Mouse (Mus musculus) intestine, embryonic 14.5 days (tissue): Measurements from ENCODE around the gene Skp1a. TPM values are rescaled to one million over a fixed set of nuclear protein-coding genes. Genes with fewer than 3 reads are reported as not detected.
"Not testable (repeated sequence)": the region's sequence is repeated elsewhere in the genome, so short reads cannot be mapped to it uniquely, and the experiment has no call there.

ENCODE experiments used
- ATAC-seq: fragments of 200-750 bp; cut with Nextera tagmentation; replicated peaks from 2 replicates; pipeline ENCODE4 v1.8.0; 2017; ENCODE audit warnings: low read depth, moderate number of reproducible peaks, moderate TSS enrichment, moderate library complexity; ENCODE audit not compliant: low FRiP score, low TSS enrichment
- DNase-seq: peaks from one replicate; pipeline ENCODE4 v3.0.0-alpha.2; 2018; ENCODE audit warnings: low spot score
- H3K27ac ChIP-seq: fragments of 300-500 bp; sonication (generic); 2 replicates; pipeline ENCODE4 v1.5.1; 2014; ENCODE audit warnings: low read depth, mild to moderate bottlenecking, control low read depth
- H3K27me3 ChIP-seq: fragments of 300-500 bp; sonication (generic); replicated peaks from 2 replicates; pipeline ENCODE4 v1.6.1; 2014; ENCODE audit warnings: low read length, control low read depth; ENCODE audit not compliant: control insufficient read depth, insufficient read depth
- H3K36me3 ChIP-seq: fragments of 300-500 bp; sonication (generic); 2 replicates; pipeline ENCODE4 v1.6.1; 2014; ENCODE audit warnings: low read length, control low read depth; ENCODE audit not compliant: control insufficient read depth, insufficient read depth
- H3K4me1 ChIP-seq: fragments of 300-500 bp; sonication (generic); replicated peaks from 2 replicates; pipeline ENCODE4 v1.6.1; 2014; ENCODE audit warnings: low read length, control low read depth, mixed read lengths; ENCODE audit not compliant: control insufficient read depth, insufficient read depth
- H3K4me2 ChIP-seq: fragments of 300-500 bp; sonication (generic); 2 replicates; pipeline ENCODE4 v1.6.1; 2014; ENCODE audit warnings: low read length
- H3K4me3 ChIP-seq: fragments of 300-500 bp; sonication (generic); 2 replicates; pipeline ENCODE4 v1.5.1; 2014; ENCODE audit warnings: low read depth, low read length, control low read depth, mixed read lengths
- H3K9ac ChIP-seq: fragments of 300-500 bp; sonication (generic); 2 replicates; pipeline ENCODE4 v1.6.1; 2014; ENCODE audit warnings: mild to moderate bottlenecking, low read length
- H3K9me3 ChIP-seq: fragments of 300-500 bp; sonication (generic); 2 replicates; pipeline ENCODE4 v1.6.1; 2016; ENCODE audit warnings: low read length, control low read depth; ENCODE audit not compliant: control insufficient read depth
- WGBS: fragments of 180-500 bp; shearing (Covaris S2); extraction: QIAGEN DNeasy Blood & Tissue Kit; methylation state at CpG from one replicate; pipeline ENCODE4 v1.1.7; 2014; 5-methylcytosine and 5-hydroxymethylcytosine counted together
- polyA plus RNA-seq: library from polyadenylated mRNA; unstranded; fragments of >200 nt; fragmentation: Nextera tagmentation; extraction: Ambion mirVana; gene quantifications from 2 replicates; pipeline ENCODE4 v1.2.1, GENCODE M21; 2014

The Skp1a gene
- polyA plus RNA-seq, result 743 and 772 TPM in 2 replicates

DNA sequence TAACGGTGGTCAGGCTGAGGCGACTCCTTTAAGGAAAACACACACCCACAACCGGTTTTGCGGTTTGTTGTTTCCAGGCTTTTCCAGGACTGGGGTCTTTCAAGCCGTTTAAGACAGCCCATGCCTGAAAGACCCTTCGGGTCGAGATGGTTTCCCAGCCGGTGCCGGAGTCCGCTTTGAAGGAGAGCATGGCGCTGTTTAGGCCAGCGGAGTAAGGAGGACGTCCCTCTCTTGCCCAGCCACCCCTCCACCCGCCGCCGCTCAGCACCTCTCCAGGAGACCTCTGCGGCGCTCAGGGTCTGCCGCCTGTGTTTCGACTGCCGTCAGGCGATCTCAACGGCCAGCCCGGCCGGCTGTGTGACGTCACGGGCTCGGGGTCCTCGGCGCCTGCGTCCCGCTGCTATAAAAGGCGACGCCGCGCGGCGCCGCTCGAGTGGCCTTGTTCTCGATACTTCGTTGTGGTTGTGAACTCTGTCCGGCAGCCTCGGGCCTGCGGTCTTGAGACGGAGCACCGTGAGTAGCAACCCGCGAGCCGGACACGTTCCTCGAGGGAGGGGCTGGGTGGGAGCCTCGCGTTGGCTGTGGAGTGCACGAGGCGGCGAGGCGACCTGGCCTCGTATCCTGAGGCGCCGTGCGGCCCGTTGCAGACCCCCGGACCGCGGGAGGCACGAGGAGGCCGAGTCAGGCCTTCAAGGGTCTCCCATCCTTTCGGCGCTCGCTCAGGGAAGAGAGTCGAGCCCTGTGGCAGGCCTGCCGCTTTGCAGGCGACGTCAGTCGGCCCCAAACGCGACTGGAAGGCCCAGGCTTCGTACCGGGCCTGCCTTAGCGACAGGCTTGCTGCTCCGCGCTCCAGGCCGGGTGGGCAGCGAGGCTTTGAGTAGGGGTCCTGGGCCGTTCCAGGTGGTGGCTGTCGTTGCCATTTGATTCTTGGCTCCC lies at the start of gene Skp1a:
TSS of gene Skp1a (plus strand) at position 390 of the 936 bp plus-strand sequence.
- H3K9ac ChIP-seq, result peak within 1 kb of the TSS; percentile 99
- H3K9me3 ChIP-seq, result no peaks in the 10 kb centered on the region
- H3K27me3 ChIP-seq, result no peaks in the 10 kb centered on the region
- H3K4me1 ChIP-seq, result peaks cover 20% of the 10 kb centered on the region; the same call in 1 of the 2 replicates
- H3K27ac ChIP-seq, result peak within 1 kb of the TSS; percentile 100
- ATAC-seq (peak; percentile 92), DNase-seq (peak; percentile 99)
- WGBS, result under 1% methylated on average over 87 of the region's 87 CpGs
- H3K4me3 ChIP-seq, result peak within 1 kb of the TSS; percentile 96
- peaks cover 6% of the 10 kb centered on the region; the same call in 1 of the 2 replicates for H3K36me3 ChIP-seq
- peak within 1 kb of the TSS; percentile 74 for H3K4me2 ChIP-seq

- not testable (repeated sequence) for H3K4me2 ChIP-seq, H3K9ac ChIP-seq, H3K27me3 ChIP-seq, DNase-seq, H3K27ac ChIP-seq, ATAC-seq, H3K9me3 ChIP-seq, H3K4me1 ChIP-seq, H3K4me3 ChIP-seq, H3K36me3 ChIP-seq
- WGBS, result 89% methylated on average over 8 of the region's 8 CpGs
Observed at GRCm38 (mm10) chr11:52196496-52197023, 35.2 kb upstream of the Skp1a start.

DNA sequence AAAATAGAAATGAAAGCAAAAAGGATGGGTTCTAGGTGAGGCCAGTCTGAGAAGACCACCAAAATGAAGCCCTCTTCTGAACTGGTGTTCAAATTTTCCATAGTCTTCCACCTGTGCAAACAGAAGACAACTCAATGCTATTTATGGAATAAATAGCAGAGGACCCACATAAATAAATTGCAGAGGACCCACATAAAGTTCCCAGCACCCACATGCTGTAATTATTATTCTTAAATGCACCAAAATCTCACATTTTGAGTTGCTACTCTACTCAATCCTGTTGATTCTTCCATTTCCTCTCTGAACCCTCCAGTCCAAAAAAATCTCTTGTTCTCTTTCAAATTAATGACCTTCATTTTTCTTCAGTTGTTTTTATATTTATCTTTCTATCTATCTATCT lies 17.9 kb upstream of the Skp1a start, which contains the start of gene Olfr1371:
TSS of gene Olfr1371 (minus strand) at position 101 of the 400 bp plus-strand sequence.
- no peaks in the 10 kb centered on the region for H3K4me1 ChIP-seq
- H3K36me3 ChIP-seq, result no peaks in the 10 kb centered on the region
- H3K27ac ChIP-seq, result no peak within 1 kb of the TSS
- no peak within 1 kb of the TSS for H3K9ac ChIP-seq
- H3K4me2 ChIP-seq, result no peak within 1 kb of the TSS
- no peaks in the 10 kb centered on the region for H3K27me3 ChIP-seq
- DNase-seq (no peak), ATAC-seq (no peak)
- H3K4me3 ChIP-seq, result no peak within 1 kb of the TSS
- no peaks in the 10 kb centered on the region for H3K9me3 ChIP-seq

DNA sequence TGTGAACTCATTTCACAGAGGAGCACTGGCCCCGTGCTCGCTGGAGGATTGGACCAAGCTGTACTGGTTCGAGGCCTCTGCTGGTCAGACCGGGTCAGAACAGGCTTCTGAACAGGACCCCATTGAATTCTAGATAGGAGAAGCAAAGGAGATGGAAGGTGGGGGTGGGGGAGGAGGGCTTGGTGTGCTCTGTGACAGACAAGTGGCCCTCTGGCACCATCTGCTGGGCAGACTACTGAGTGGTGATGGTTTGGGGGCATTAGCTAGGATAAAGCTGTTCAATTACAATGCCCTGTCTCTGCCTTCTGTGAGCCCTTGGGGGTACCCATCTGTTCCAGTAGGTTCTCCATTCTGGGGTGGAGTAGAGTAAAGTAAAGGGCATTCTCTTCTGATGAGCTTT lies 11.5 kb upstream of the Skp1a start:
- H3K27me3 ChIP-seq, result no peaks in the 10 kb centered on the region
- no peak overlapping the region for H3K9ac ChIP-seq
- no peaks in the 10 kb centered on the region for H3K36me3 ChIP-seq
- peak overlapping the region; percentile 11; the same call in 1 of the 2 replicates for H3K4me2 ChIP-seq
- no peak overlapping the region for H3K4me3 ChIP-seq
- no peaks in the 10 kb centered on the region for H3K4me1 ChIP-seq
- ATAC-seq, result 0 out of 2 replicates have a peak, but pooled peaks have one; percentile 40
- DNase-seq, result peak; percentile 81
- no peak overlapping the region for H3K27ac ChIP-seq
- WGBS, result 8% methylated on average over 4 of the region's 4 CpGs
- H3K9me3 ChIP-seq, result no peaks in the 10 kb centered on the region

DNA sequence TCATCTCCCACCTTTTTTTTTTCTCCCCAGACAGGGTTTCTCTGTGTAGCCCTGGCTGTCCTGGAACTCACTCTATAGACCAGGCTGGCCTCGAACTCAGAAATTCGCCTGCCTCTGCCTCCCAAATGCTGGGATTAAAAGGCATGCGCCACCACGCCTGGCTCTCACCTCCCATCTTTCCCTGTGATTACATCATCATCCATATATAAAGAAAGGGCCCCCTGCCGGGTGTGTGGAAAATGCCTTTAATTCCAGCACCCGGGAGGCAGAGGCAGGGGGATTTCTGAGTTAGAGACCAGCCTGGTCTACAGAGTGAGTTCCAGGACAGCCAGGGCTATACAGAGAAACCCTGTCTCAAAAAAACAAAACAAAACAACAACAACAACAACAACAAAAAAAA lies 9.9 kb upstream of the Skp1a start:
- WGBS, result 88% methylated on average over 6 of the region's 6 CpGs
- H3K36me3 ChIP-seq, ATAC-seq, H3K9me3 ChIP-seq, DNase-seq, H3K27ac ChIP-seq, H3K4me2 ChIP-seq, H3K27me3 ChIP-seq, H3K4me1 ChIP-seq, H3K9ac ChIP-seq, H3K4me3 ChIP-seq: not testable (repeated sequence)

DNA sequence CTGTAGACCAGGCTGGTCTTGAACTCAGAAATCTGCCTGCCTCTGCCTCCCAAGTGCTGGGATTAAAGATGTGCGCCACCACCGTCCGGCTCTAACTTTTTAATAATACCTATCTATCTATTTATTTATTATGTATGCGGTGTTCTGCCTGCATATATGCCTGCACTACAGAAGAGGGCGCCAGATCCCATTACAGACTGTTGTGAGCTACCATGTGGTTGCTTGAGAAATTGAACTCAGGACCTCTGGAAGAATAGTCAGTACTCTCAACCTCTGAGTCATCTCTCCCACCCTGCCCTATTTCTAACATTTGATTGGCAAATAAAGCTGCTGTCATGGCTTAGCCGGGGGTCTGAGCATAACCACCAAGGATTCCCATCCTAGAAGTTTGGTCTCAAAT lies 8.9 kb upstream of the Skp1a start:
- H3K27ac ChIP-seq, result no peak overlapping the region
- no peaks in the 10 kb centered on the region for H3K9me3 ChIP-seq
- no peaks in the 10 kb centered on the region for H3K27me3 ChIP-seq
- no peak overlapping the region for H3K9ac ChIP-seq
- no peak for ATAC-seq
- 74% methylated on average over 6 of the region's 6 CpGs for WGBS
- no peaks in the 10 kb centered on the region for H3K4me1 ChIP-seq
- no peaks in the 10 kb centered on the region for H3K36me3 ChIP-seq
- no peak for DNase-seq
- no peak overlapping the region for H3K4me3 ChIP-seq
- no peak overlapping the region for H3K4me2 ChIP-seq

GRCm38 (mm10) chr11:52223968-52224682 lies 7.7 kb upstream of the Skp1a start:
- H3K9ac ChIP-seq, result no peak overlapping the region
- no peak overlapping the region; the same call in 1 of the 2 replicates for H3K4me3 ChIP-seq
- peak overlapping the region; percentile 27 for H3K4me2 ChIP-seq
- DNase-seq (peak; percentile 76), ATAC-seq (peak; percentile 85)
- no peaks in the 10 kb centered on the region for H3K4me1 ChIP-seq
- peak overlapping the region; percentile 80 for H3K27ac ChIP-seq
- H3K27me3 ChIP-seq, result no peaks in the 10 kb centered on the region
- H3K36me3 ChIP-seq, result no peaks in the 10 kb centered on the region
- 11% methylated on average over 19 of the region's 19 CpGs for WGBS
- H3K9me3 ChIP-seq, result no peaks in the 10 kb centered on the region

DNA sequence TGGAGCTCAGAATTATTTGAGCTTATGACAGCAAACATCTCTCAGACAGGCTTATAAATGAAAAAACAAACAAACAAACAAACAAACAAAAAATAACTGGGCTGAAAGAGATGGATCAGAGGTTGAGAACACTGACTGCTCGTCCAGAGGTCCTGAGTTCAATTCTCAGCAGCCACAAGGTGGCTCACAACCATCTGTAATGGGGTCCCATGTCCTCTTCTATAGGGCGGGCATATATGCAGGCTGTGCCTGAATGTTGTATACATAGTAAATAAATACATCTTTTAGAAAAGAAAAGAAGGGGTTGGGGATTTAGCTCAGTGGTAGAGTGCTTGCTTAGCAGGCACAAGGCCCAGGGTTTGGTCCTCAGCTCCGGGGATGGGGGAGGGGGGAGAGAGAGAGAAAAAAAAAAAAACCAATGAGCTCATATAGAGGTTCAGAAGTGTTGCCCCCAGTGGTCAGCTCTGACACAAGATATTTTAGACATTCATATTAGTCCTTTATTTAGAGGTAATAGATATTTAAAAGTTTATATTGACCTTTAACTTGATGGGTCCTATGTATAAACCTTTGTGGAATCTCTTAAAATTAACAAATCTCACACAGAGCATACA lies 5.7 kb upstream of the Skp1a start:
- H3K27me3 ChIP-seq, result no peaks in the 10 kb centered on the region
- ATAC-seq, result no peak
- 65% methylated on average over 3 of the region's 3 CpGs for WGBS

More for the DNA sequence above, 5.7 kb upstream of the Skp1a start:
- DNase-seq, result no peak
- no peaks in the 10 kb centered on the region for H3K9me3 ChIP-seq
- H3K36me3 ChIP-seq, result no peaks in the 10 kb centered on the region
- H3K9ac ChIP-seq, result no peak overlapping the region
- no peak overlapping the region for H3K4me3 ChIP-seq
- peaks cover 7% of the 10 kb centered on the region; the same call in 1 of the 2 replicates for H3K4me1 ChIP-seq
- no peak overlapping the region for H3K27ac ChIP-seq
- no peak overlapping the region for H3K4me2 ChIP-seq
